Mouse (Mus musculus) hindbrain, embryonic 16.5 days (tissue): ENCODE results near the gene Slc2a9. TPM values are rescaled to one million over a fixed set of nuclear protein-coding genes. Genes with fewer than 3 reads are reported as not detected.

Experiments
- ATAC-seq: fragments of 200-750 bp; cut with Nextera tagmentation; 2 replicates; pipeline ENCODE4 v1.8.0; 2017; ENCODE audit warnings: moderate TSS enrichment, moderate library complexity
- H3K27ac ChIP-seq: fragments of 300-500 bp; sonication (generic); 2 replicates; pipeline ENCODE4 v1.5.1; 2014; ENCODE audit warnings: low read depth, mild to moderate bottlenecking, control low read depth, low read length, moderate library complexity
- H3K27me3 ChIP-seq: fragments of 300-500 bp; sonication (generic); replicated peaks from 2 replicates; pipeline ENCODE4 v1.6.1; 2014; ENCODE audit warnings: low read length; ENCODE audit not compliant: control insufficient read depth, insufficient read depth
- H3K36me3 ChIP-seq: fragments of 300-500 bp; sonication (generic); 2 replicates; pipeline ENCODE4 v1.6.1; 2014; ENCODE audit warnings: mild to moderate bottlenecking, low read length, moderate library complexity, mixed read lengths; ENCODE audit not compliant: control insufficient read depth, insufficient read depth
- H3K4me1 ChIP-seq: fragments of 300-500 bp; sonication (generic); 2 replicates; pipeline ENCODE4 v1.6.1; 2014; ENCODE audit warnings: low read depth, low read length; ENCODE audit not compliant: control insufficient read depth, insufficient read depth
- H3K4me2 ChIP-seq: fragments of 300-500 bp; sonication (generic); 2 replicates; pipeline ENCODE4 v1.6.1; 2014; ENCODE audit warnings: mild to moderate bottlenecking, low read length, control low read depth, moderate library complexity
- H3K4me3 ChIP-seq: fragments of 300-500 bp; sonication (generic); 2 replicates; pipeline ENCODE4 v1.5.1; 2014; ENCODE audit warnings: mild to moderate bottlenecking, low read length, control low read depth, moderate library complexity
- H3K9ac ChIP-seq: fragments of 300-500 bp; sonication (generic); 2 replicates; pipeline ENCODE4 v1.6.1; 2014; ENCODE audit warnings: low read depth, mild to moderate bottlenecking, control low read depth, low read length, moderate library complexity
- H3K9me3 ChIP-seq: fragments of 300-500 bp; sonication (generic); 2 replicates; pipeline ENCODE4 v1.6.1; 2014; ENCODE audit warnings: mild to moderate bottlenecking, low read length, moderate library complexity; ENCODE audit not compliant: control insufficient read depth
- WGBS: fragments of 180-500 bp; shearing (Covaris S2); extraction: QIAGEN DNeasy Blood & Tissue Kit; methylation state at CpG from one replicate; pipeline ENCODE4 v1.1.7; 2014; 5-methylcytosine and 5-hydroxymethylcytosine counted together
- polyA plus RNA-seq: library from polyadenylated mRNA; unstranded; fragments of >200 nt; fragmentation: Nextera tagmentation; extraction: Ambion mirVana; gene quantifications from 2 replicates; pipeline ENCODE4 v1.2.1, GENCODE M21; 2015

Gene Slc2a9
- polyA plus RNA-seq, 1 experiment from 2014 or later, result 0.44 TPM

DNA sequence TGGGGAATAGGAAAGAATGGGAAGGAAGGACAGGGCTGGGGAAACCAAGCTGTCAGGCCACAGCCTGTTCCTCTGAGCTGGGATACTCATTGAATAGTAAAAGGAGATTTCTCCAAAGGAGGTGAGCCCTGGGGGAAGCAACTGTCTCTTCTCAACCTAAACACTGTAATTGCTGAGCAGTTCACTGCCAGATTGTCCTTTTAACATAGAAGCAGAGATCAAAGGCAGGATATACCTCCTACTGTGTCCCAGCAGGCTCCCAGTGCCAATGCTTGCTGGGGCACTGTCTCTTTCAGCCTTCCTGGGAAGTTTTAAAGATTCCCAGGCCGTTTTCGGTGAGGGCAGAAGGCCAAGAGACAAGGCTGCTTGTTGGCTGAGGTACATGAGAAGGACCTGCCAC lies 10.0 kb upstream of the Slc2a9 start:
- WGBS, result 18% methylated on average over 2 of the region's 2 CpGs
- H3K9me3 ChIP-seq, result no peaks in the 10 kb centered on the region

DNA sequence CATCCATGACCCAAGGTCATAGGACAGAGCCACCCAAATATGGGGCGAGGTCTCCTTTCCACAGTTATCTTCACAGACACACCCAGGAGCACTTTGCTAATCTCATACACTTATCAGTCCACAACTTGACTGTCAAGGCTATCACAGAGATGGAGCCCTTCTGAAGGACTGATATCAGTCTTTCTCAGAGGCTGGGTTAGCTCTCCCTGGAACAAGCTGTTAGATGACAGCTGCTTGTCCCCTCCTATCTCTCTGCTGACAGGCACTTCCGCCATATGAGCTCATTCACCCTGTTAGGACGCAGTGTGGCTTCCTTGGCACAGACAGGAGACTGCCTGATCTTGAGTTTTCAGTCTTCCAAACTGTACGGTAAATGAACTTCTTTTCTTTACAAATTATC lies 6.6 kb upstream of the Slc2a9 start:
- Histone ChIP-seq H3K9me3 (no peaks in the 10 kb centered on the region), H3K27ac (no peak overlapping the region), H3K36me3 (no peaks in the 10 kb centered on the region), H3K4me1 (no peaks in the 10 kb centered on the region), H3K4me2 (no peak overlapping the region), H3K9ac (no peak overlapping the region), H3K4me3 (no peak overlapping the region), H3K27me3 (no peaks in the 10 kb centered on the region)
- no peak for ATAC-seq
- WGBS, result 91% methylated on average over 4 of the region's 4 CpGs

More for the DNA sequence above, 10.0 kb upstream of the Slc2a9 start:
- no peaks in the 10 kb centered on the region for H3K27me3 ChIP-seq
- ATAC-seq, result no peak
- H3K36me3 ChIP-seq, result no peaks in the 10 kb centered on the region
- H3K4me2 ChIP-seq, result no peak overlapping the region
- no peak overlapping the region for H3K4me3 ChIP-seq
- H3K4me1 ChIP-seq, result no peaks in the 10 kb centered on the region
- H3K27ac ChIP-seq, result no peak overlapping the region
- H3K9ac ChIP-seq, result no peak overlapping the region

DNA sequence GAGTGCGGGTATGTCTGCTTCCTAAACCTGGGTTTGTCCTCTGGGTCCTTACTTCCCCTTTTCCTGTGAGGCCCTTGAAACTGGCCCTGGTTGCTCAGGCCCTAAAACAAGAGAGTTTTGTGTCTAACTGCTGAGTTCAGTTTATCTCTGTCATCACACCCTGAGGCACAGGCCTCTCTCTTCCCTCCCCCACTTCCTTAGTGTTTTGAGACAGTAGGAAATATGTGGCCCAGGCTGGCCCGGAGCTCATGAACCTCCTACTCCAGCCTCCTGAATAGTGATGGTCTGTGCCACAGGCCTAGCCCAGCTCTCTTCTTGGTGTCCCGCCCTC lies 2.5 kb upstream of the Slc2a9 start:
- Histone ChIP-seq H3K4me1 (no peaks in the 10 kb centered on the region), H3K4me3 (no peak overlapping the region), H3K9me3 (no peaks in the 10 kb centered on the region), H3K9ac (no peak overlapping the region), H3K27ac (no peak overlapping the region), H3K36me3 (no peaks in the 10 kb centered on the region), H3K27me3 (no peaks in the 10 kb centered on the region), H3K4me2 (no peak overlapping the region)
- no peak for ATAC-seq
- WGBS, result 90% methylated on average over 3 of the region's 3 CpGs

DNA sequence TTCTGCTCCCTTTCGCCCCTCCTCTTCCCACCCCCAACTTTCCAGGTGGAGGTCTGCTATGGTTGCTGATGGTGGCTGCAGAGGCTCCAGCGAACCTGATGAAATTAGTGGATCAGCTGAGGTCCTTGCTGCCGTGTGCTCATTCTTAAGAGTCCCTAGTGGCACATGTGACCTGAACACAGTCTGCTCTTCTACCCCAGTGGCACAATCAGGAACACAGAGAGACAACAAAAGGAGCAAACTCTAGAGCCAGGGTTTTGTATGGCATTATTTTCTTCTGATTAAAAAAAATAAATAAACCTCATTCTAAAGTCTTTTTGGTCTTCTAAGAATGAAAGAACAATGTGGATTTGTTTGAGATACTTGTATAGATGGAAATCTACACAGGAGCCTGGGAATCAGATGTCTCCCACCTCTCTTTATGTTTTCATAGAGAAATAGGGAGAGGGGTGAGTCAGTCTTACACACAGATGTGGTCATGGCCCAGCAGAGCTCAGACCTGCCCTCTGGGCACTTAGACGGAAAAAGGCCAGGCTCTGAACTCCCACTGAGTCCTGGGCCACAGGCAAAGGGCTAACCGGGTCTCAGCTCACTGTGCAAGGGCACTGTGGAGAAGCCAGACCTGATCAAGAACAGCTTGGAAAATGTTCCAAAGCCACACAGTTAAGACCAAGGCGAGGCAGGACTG lies 1.9 kb upstream of the Slc2a9 start:
- Histone ChIP-seq H3K4me2 (no peak overlapping the region), H3K9me3 (no peaks in the 10 kb centered on the region), H3K27me3 (no peaks in the 10 kb centered on the region), H3K27ac (no peak overlapping the region), H3K9ac (no peak overlapping the region), H3K4me3 (no peak overlapping the region), H3K4me1 (no peaks in the 10 kb centered on the region), H3K36me3 (no peaks in the 10 kb centered on the region)
- no peak for ATAC-seq
- WGBS, result 61% methylated on average over 6 of the region's 6 CpGs

DNA sequence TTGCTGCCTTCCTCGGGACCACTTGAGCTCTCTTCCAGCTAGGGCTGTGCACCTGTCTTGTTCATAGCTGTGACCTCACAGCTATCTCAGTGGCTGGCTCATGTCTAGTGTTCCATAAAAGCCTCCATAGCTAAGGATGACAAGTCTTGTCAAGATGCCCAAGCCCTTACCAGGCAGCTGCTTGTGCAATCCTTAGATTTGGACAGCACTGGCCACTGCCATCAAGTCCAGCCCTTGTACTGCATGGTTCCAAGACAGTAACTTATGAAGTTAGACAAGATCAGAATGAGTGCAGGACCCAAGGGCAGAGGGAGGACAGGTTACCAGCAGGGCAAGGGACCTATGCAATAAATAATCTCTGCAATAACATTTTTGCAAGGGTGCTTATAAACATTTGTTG lies 1.2 kb upstream of the Slc2a9 start:
- no peak overlapping the region for H3K9ac ChIP-seq
- WGBS, result 93% methylated on average over 1 of the region's 1 CpGs
- H3K27ac ChIP-seq, result no peak overlapping the region
- no peak for ATAC-seq
- no peak overlapping the region for H3K4me2 ChIP-seq
- no peaks in the 10 kb centered on the region for H3K36me3 ChIP-seq
- H3K9me3 ChIP-seq, result no peaks in the 10 kb centered on the region
- H3K4me3 ChIP-seq, result no peak overlapping the region
- H3K27me3 ChIP-seq, result no peaks in the 10 kb centered on the region
- H3K4me1 ChIP-seq, result no peaks in the 10 kb centered on the region; the same call in 1 of the 2 replicates

DNA sequence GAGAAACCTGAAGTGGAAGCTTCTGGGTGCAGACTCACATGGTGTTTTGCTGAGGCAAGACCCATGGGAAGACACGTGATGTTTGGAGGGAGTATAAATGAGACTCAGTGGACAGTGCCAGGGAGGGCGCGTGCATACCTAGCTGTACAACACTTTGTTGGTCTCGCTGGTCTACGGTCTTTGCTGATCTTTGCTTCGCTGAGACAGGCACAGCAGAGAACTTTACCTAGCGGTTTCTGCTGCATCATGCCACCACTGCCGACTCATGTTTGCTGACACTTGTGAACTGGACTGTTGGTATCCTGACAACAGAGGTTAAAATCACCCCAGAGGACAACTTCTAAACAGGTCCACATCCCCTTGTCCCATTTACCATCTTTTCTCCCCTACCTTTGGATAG lies 2.9 kb downstream of the Slc2a9 start:
- 89% methylated on average over 8 of the region's 8 CpGs for WGBS
- no peak overlapping the region for H3K27ac ChIP-seq
- H3K4me3 ChIP-seq, result no peak overlapping the region
- no peaks in the 10 kb centered on the region; the same call in 1 of the 2 replicates for H3K4me1 ChIP-seq
- no peak for ATAC-seq
- no peak overlapping the region for H3K4me2 ChIP-seq
- H3K9ac ChIP-seq, result no peak overlapping the region
- no peaks in the 10 kb centered on the region for H3K9me3 ChIP-seq
- no peaks in the 10 kb centered on the region for H3K36me3 ChIP-seq
- no peaks in the 10 kb centered on the region for H3K27me3 ChIP-seq

DNA sequence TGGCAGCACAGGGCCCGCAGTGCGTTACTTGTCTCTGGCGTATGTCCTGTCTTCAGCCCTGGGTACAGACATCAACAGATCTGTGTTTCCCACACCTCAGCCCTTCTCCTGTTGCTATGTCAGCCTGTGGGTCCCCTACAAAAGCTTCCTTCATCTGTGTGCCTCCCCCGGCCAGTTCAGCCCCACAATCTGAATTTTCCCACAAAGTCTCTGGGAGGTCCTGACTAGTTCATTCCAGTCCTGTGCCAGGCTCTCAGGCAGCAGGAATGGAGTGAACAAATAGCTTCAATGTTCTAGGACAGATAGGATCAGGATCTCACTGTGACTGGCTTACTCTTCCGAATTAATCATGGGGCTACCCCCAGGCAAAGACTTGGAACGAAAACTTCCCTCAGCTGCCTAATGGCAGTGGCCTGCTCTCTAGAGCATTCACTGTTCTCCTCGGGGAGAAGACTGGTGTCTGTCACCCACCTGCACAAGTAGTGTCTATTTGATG lies 3.6 kb downstream of the Slc2a9 start:
- no peaks in the 10 kb centered on the region for H3K27me3 ChIP-seq
- 60% methylated on average over 7 of the region's 7 CpGs for WGBS
- H3K9ac ChIP-seq, result no peak overlapping the region
- no peak overlapping the region for H3K4me3 ChIP-seq
- H3K36me3 ChIP-seq, result no peaks in the 10 kb centered on the region
- no peak overlapping the region for H3K4me2 ChIP-seq
- H3K9me3 ChIP-seq, result no peaks in the 10 kb centered on the region
- no peaks in the 10 kb centered on the region; the same call in 1 of the 2 replicates for H3K4me1 ChIP-seq
- peak; percentile 93 for ATAC-seq
- H3K27ac ChIP-seq, result 0 out of 2 replicates have a peak overlapping the region, but pooled peaks have one; percentile 20

DNA sequence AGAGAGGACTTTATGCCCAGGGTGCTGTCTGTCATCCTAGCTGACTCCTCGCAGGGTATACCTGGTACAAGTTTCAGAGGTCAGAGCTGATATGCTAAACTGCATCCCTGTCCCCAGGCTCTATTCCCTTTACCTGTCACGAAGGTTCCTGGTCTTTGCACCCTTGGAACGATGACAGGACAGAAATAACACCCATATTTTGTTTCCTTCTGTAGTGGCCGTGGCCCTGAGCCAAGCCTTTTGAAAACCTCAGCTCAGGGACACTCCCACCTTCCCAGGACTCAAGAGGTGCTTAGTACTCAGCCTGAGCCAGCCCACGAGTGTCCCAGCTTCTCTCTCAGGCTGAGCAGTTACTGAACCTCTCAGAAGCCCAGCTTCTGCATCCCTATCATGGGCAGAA lies 4.5 kb downstream of the Slc2a9 start:
- Histone ChIP-seq H3K27me3 (no peaks in the 10 kb centered on the region), H3K4me2 (no peak overlapping the region), H3K36me3 (no peaks in the 10 kb centered on the region), H3K27ac (peak overlapping the region; percentile 46; the same call in 1 of the 2 replicates), H3K9me3 (no peaks in the 10 kb centered on the region), H3K9ac (no peak overlapping the region), H3K4me3 (no peak overlapping the region), H3K4me1 (no peaks in the 10 kb centered on the region; the same call in 1 of the 2 replicates)
- no peak for ATAC-seq
- WGBS, result 77% methylated on average over 5 of the region's 5 CpGs

DNA sequence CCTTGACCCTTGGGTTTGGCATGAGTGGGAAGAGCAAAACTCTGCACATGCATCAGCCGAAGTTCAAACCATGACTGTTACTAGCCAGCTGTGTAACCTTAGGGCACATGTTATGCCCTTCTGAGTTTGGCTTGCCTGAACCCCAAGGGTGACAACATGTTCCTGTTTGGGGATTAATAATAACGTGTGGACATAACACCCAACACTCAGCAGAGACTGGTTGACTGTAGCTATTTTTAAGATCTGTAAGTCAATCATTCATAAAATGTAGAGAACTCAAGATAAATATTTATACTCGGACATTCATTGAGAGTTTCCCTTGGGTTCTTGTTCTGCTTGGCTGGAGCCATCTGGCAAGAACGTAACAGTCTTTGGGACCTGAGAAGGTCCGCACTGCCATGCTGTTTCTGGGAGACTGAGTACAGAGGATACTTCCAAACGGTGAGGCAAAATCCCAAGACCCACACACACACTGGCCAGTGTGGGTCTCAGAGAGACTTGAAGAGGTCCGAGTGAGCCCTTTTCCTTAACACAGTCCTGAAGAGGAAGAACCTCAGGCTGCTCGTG lies 6.4 kb downstream of the Slc2a9 start:
- ATAC-seq, result no peak
- no peak overlapping the region for H3K27ac ChIP-seq
- no peaks in the 10 kb centered on the region for H3K27me3 ChIP-seq
- 78% methylated on average over 8 of the region's 8 CpGs for WGBS
- H3K36me3 ChIP-seq, result no peaks in the 10 kb centered on the region
- no peaks in the 10 kb centered on the region; the same call in 1 of the 2 replicates for H3K4me1 ChIP-seq
- H3K4me3 ChIP-seq, result no peak overlapping the region
- no peak overlapping the region for H3K4me2 ChIP-seq
- H3K9me3 ChIP-seq, result no peaks in the 10 kb centered on the region
- no peak overlapping the region for H3K9ac ChIP-seq
